Mouse (Mus musculus) olfactory bulb, adult 2 months (tissue): Measurements from ENCODE around the gene Otop1.

Experiments used
- CTCF ChIP-seq: fragments of 200-500 bp; IDR thresholded peaks from 2 replicates; pipeline ENCODE4 v1.5.1; 2012; ENCODE audit warnings: low read depth, mild to moderate bottlenecking, low read length, moderate library complexity; ENCODE audit not compliant: insufficient read depth
- POLR2A ChIP-seq: fragments of 200-500 bp; IDR thresholded peaks from 2 replicates; pipeline ENCODE4 v1.6.1; 2012; ENCODE audit warnings: mild to moderate bottlenecking, low read depth, low read length, moderate library complexity; ENCODE audit not compliant: insufficient read depth

GRCm38 (mm10) chr5:38308873-38309272 lies 33.1 kb downstream of the Otop1 start:
- TF ChIP-seq CTCF, result no peak
- no peak for TF ChIP-seq POLR2A
